Mouse (Mus musculus) stomach, embryonic 16.5 days (tissue): Measurements from ENCODE around the gene Zfp948. TPM values are rescaled to one million over a fixed set of nuclear protein-coding genes. Genes with fewer than 3 reads are reported as not detected.

Source experiments
- ATAC-seq: fragments of 200-750 bp; cut with Nextera tagmentation; 2 replicates; pipeline ENCODE4 v1.8.0; 2017; ENCODE audit warnings: moderate number of reproducible peaks, moderate TSS enrichment; ENCODE audit not compliant: insufficient read depth, low FRiP score
- H3K27ac ChIP-seq: fragments of 300-500 bp; sonication (generic); 2 replicates; pipeline ENCODE4 v1.5.1; 2014; ENCODE audit warnings: low read length
- H3K27me3 ChIP-seq: fragments of 300-500 bp; sonication (generic); 2 replicates; pipeline ENCODE4 v1.6.1; 2014; ENCODE audit warnings: low read length, control low read depth, mixed read lengths; ENCODE audit not compliant: control insufficient read depth, insufficient read depth
- H3K36me3 ChIP-seq: fragments of 300-500 bp; sonication (generic); 2 replicates; pipeline ENCODE4 v1.6.1; 2014; ENCODE audit warnings: low read length; ENCODE audit not compliant: control insufficient read depth, insufficient read depth
- H3K4me1 ChIP-seq: fragments of 300-500 bp; sonication (generic); 2 replicates; pipeline ENCODE4 v1.6.1; 2014; ENCODE audit warnings: low read length, control low read depth, mixed read lengths; ENCODE audit not compliant: control insufficient read depth, insufficient read depth
- H3K4me2 ChIP-seq: fragments of 300-500 bp; sonication (generic); 2 replicates; pipeline ENCODE4 v1.6.1; 2014; ENCODE audit warnings: low read depth, low read length, mixed read lengths
- H3K4me3 ChIP-seq: fragments of 300-500 bp; sonication (generic); replicated peaks from 2 replicates; pipeline ENCODE4 v1.5.1; 2014; ENCODE audit warnings: mild to moderate bottlenecking, low read length
- H3K9ac ChIP-seq: fragments of 300-500 bp; sonication (generic); 2 replicates; pipeline ENCODE4 v1.6.1; 2014; ENCODE audit warnings: low read length
- H3K9me3 ChIP-seq: fragments of 300-500 bp; sonication (generic); replicated peaks from 2 replicates; pipeline ENCODE4 v1.6.1; 2016; ENCODE audit warnings: low read length, control low read depth; ENCODE audit not compliant: control insufficient read depth
- WGBS: fragments of 180-500 bp; shearing (Covaris S2); extraction: QIAGEN DNeasy Blood & Tissue Kit; methylation state at CpG from one replicate; pipeline ENCODE4 v1.1.7; 2014; 5-methylcytosine and 5-hydroxymethylcytosine counted together
- polyA plus RNA-seq: library from polyadenylated mRNA; unstranded; fragments of >200 nt; fragmentation: Nextera tagmentation; extraction: Ambion mirVana; gene quantifications from 2 replicates; pipeline ENCODE4 v1.2.1, GENCODE M21; 2015

Zfp948 gene
- polyA plus RNA-seq, 1 experiment from 2014 or later = 19.0 TPM

GRCm38 (mm10) chr17:21535096-21536001 lies 31.5 kb upstream of the Zfp948 start, which contains the start of gene Zfp52:
Gene Zfp52, plus strand, starts transcription at chr17:21535539.
- Histone ChIP-seq H3K27ac (peak within 1 kb of the TSS; percentile 71), H3K4me3 (peak within 1 kb of the TSS; percentile 68), H3K4me2 (peak within 1 kb of the TSS; percentile 88), H3K9ac (peak within 1 kb of the TSS; percentile 75), H3K9me3 (no peaks in the 10 kb centered on the region), H3K4me1 (peaks cover 13% of the 10 kb centered on the region), H3K36me3 (no peaks in the 10 kb centered on the region), H3K27me3 (no peaks in the 10 kb centered on the region)
- ATAC-seq = peak; percentile 79
- WGBS = 3% methylated on average over 21 of the region's 21 CpGs

GRCm38 (mm10) chr17:21536096-21536495 lies 30.7 kb upstream of the Zfp948 start:
- WGBS = 32% methylated on average over 7 of the region's 7 CpGs
- no peaks in the 10 kb centered on the region for H3K36me3 ChIP-seq
- no peaks in the 10 kb centered on the region for H3K27me3 ChIP-seq
- no peak for ATAC-seq
- H3K4me2 ChIP-seq = peak overlapping the region; percentile 88
- H3K4me3 ChIP-seq = peak overlapping the region; percentile 68
- H3K27ac ChIP-seq = no peak overlapping the region
- H3K4me1 ChIP-seq = peaks cover 13% of the 10 kb centered on the region
- H3K9me3 ChIP-seq = no peaks in the 10 kb centered on the region
- peak overlapping the region; percentile 75; the same call in 1 of the 2 replicates for H3K9ac ChIP-seq

- H3K27me3 ChIP-seq = no peaks in the 10 kb centered on the region
- no peak overlapping the region for H3K27ac ChIP-seq
- H3K4me1 ChIP-seq = peaks cover 13% of the 10 kb centered on the region
- no peaks in the 10 kb centered on the region for H3K36me3 ChIP-seq
- no peak overlapping the region for H3K9ac ChIP-seq
- H3K4me3 ChIP-seq = no peak overlapping the region
- WGBS = 51% methylated on average over 2 of the region's 2 CpGs
- ATAC-seq = no peak
- H3K4me2 ChIP-seq = peak overlapping the region; percentile 88; the same call in 1 of the 2 replicates
- no peaks in the 10 kb centered on the region for H3K9me3 ChIP-seq
These were observed 30.1 kb upstream of the Zfp948 start for GRCm38 (mm10) chr17:21536676-21537075.

- ATAC-seq = no peak
- no peak overlapping the region for H3K4me2 ChIP-seq
These were observed 9.0 kb upstream of the Zfp948 start for GRCm38 (mm10) chr17:21557831-21558230.

GRCm38 (mm10) chr17:21566220-21566619 lies 588 bp upstream of the Zfp948 start:
- Histone ChIP-seq H3K27ac (peak overlapping the region; percentile 92), H3K36me3 (peaks cover under 1% of the 10 kb centered on the region; the same call in 1 of the 2 replicates), H3K9me3 (no peaks in the 10 kb centered on the region), H3K4me3 (peak overlapping the region; percentile 76), H3K4me1 (peaks cover 4% of the 10 kb centered on the region), H3K9ac (peak overlapping the region; percentile 63), H3K27me3 (no peaks in the 10 kb centered on the region), H3K4me2 (peak overlapping the region; percentile 73)
- peak; percentile 68 for ATAC-seq
- WGBS = 2% methylated on average over 5 of the region's 5 CpGs

More at GRCm38 (mm10) chr17:21557831-21558230, 9.0 kb upstream of the Zfp948 start:
- 83% methylated on average over 2 of the region's 2 CpGs for WGBS
- Histone ChIP-seq H3K9me3 (no peaks in the 10 kb centered on the region), H3K27me3 (no peaks in the 10 kb centered on the region), H3K36me3 (peaks cover 16% of the 10 kb centered on the region), H3K4me1 (no peaks in the 10 kb centered on the region), H3K4me3 (no peak overlapping the region), H3K27ac (no peak overlapping the region), H3K9ac (no peak overlapping the region)

GRCm38 (mm10) chr17:21567696-21568095 lies 888 bp downstream of the Zfp948 start:
- Histone ChIP-seq H3K9ac (peak overlapping the region; percentile 63), H3K9me3 (no peaks in the 10 kb centered on the region), H3K27me3 (no peaks in the 10 kb centered on the region), H3K27ac (peak overlapping the region; percentile 24; the same call in 1 of the 2 replicates), H3K36me3 (no peaks in the 10 kb centered on the region), H3K4me3 (peak overlapping the region; percentile 44), H3K4me2 (peak overlapping the region; percentile 73), H3K4me1 (peaks cover 4% of the 10 kb centered on the region)
- no peak for ATAC-seq
- 27% methylated on average over 1 of the region's 1 CpGs for WGBS

GRCm38 (mm10) chr17:21579080-21579479 lies 12.3 kb downstream of the Zfp948 start:
- H3K4me2 ChIP-seq = no peak overlapping the region
- no peak for ATAC-seq

GRCm38 (mm10) chr17:21579493-21580175 lies 12.8 kb downstream of the Zfp948 start:
- H3K4me2 ChIP-seq = no peak overlapping the region
- peaks cover 19% of the 10 kb centered on the region for H3K36me3 ChIP-seq
- peak; percentile 83; the same call in 1 of the 2 replicates for ATAC-seq
- no peaks in the 10 kb centered on the region for H3K27me3 ChIP-seq
- WGBS = 24% methylated on average over 5 of the region's 5 CpGs
- H3K27ac ChIP-seq = no peak overlapping the region
- no peak overlapping the region for H3K9ac ChIP-seq
- no peak overlapping the region for H3K4me3 ChIP-seq
- no peaks in the 10 kb centered on the region for H3K9me3 ChIP-seq
- no peaks in the 10 kb centered on the region for H3K4me1 ChIP-seq

More at GRCm38 (mm10) chr17:21579080-21579479, 12.3 kb downstream of the Zfp948 start:
- H3K27me3 ChIP-seq = no peaks in the 10 kb centered on the region
- no peak overlapping the region for H3K27ac ChIP-seq
- H3K4me3 ChIP-seq = no peak overlapping the region
- WGBS = 72% methylated on average over 1 of the region's 1 CpGs
- no peaks in the 10 kb centered on the region for H3K4me1 ChIP-seq
- H3K9me3 ChIP-seq = no peaks in the 10 kb centered on the region
- H3K9ac ChIP-seq = no peak overlapping the region
- H3K36me3 ChIP-seq = peaks cover 19% of the 10 kb centered on the region; the same call in 1 of the 2 replicates

GRCm38 (mm10) chr17:21585521-21585920 lies 18.7 kb downstream of the Zfp948 start:
- H3K4me3 ChIP-seq = no peak overlapping the region
- WGBS = 96% methylated on average over 2 of the region's 2 CpGs
- H3K9ac ChIP-seq = no peak overlapping the region
- no peak for ATAC-seq
- no peaks in the 10 kb centered on the region for H3K4me1 ChIP-seq
- H3K9me3 ChIP-seq = 0 out of 2 replicates have a peak, but pooled peaks cover 4% of the 10 kb centered on the region
- peaks cover 40% of the 10 kb centered on the region for H3K36me3 ChIP-seq
- no peaks in the 10 kb centered on the region for H3K27me3 ChIP-seq
- H3K4me2 ChIP-seq = no peak overlapping the region
- H3K27ac ChIP-seq = no peak overlapping the region
